Mouse (Mus musculus) midbrain, embryonic 14.5 days (tissue): Measurements from ENCODE around the gene Rnft2. TPM values are rescaled to one million over a fixed set of nuclear protein-coding genes. Genes with fewer than 3 reads are reported as not detected.

ENCODE experiments used
- ATAC-seq: fragments of 200-750 bp; cut with Nextera tagmentation; 2 replicates; pipeline ENCODE4 v1.8.0; 2017; ENCODE audit warnings: moderate number of reproducible peaks, moderate library complexity; ENCODE audit not compliant: low FRiP score, low TSS enrichment
- DNase-seq: peaks from one replicate; pipeline ENCODE4 v3.0.0-alpha.2; 2015
- H3K27ac ChIP-seq: fragments of 300-500 bp; sonication (generic); replicated peaks from 2 replicates; pipeline ENCODE4 v1.5.1; 2014; ENCODE audit warnings: mild to moderate bottlenecking, low read depth, low read length, moderate library complexity
- H3K27me3 ChIP-seq: fragments of 300-500 bp; sonication (generic); 2 replicates; pipeline ENCODE4 v1.6.1; 2014; ENCODE audit warnings: low read length, control low read depth, mixed read lengths; ENCODE audit not compliant: control insufficient read depth, insufficient read depth
- H3K36me3 ChIP-seq: fragments of 300-500 bp; sonication (generic); 2 replicates; pipeline ENCODE4 v1.6.1; 2014; ENCODE audit warnings: low read length, control low read depth; ENCODE audit not compliant: control insufficient read depth, insufficient read depth
- H3K4me1 ChIP-seq: fragments of 300-500 bp; sonication (generic); 2 replicates; pipeline ENCODE4 v1.6.1; 2014; ENCODE audit warnings: mild to moderate bottlenecking, antibody characterized with exemption, low read length, control low read depth; ENCODE audit not compliant: control insufficient read depth, insufficient read depth
- H3K4me2 ChIP-seq: fragments of 300-500 bp; sonication (generic); 2 replicates; pipeline ENCODE4 v1.6.1; 2014; ENCODE audit warnings: mild to moderate bottlenecking, low read length, moderate library complexity
- H3K4me3 ChIP-seq: fragments of 300-500 bp; sonication (generic); replicated peaks from 2 replicates; pipeline ENCODE4 v1.5.1; 2014; ENCODE audit warnings: low read depth, low read length
- H3K9ac ChIP-seq: fragments of 300-500 bp; sonication (generic); replicated peaks from 2 replicates; pipeline ENCODE4 v1.6.1; 2014; ENCODE audit warnings: mild to moderate bottlenecking, low read length, moderate library complexity
- H3K9me3 ChIP-seq: fragments of 300-500 bp; sonication (generic); 2 replicates; pipeline ENCODE4 v1.6.1; 2016; ENCODE audit warnings: low read length, control low read depth, mixed read lengths; ENCODE audit not compliant: control insufficient read depth
- WGBS: fragments of 180-500 bp; shearing (Covaris S2); extraction: QIAGEN DNeasy Blood & Tissue Kit; methylation state at CpG from one replicate; pipeline ENCODE4 v1.1.7; 2014; 5-methylcytosine and 5-hydroxymethylcytosine counted together
- polyA plus RNA-seq: library from polyadenylated mRNA; unstranded; fragments of >200 nt; fragmentation: Nextera tagmentation; extraction: Ambion mirVana; gene quantifications from 2 replicates; pipeline ENCODE4 v1.2.1, GENCODE M21; 2014

The Rnft2 gene
- polyA plus RNA-seq, 1 experiment from 2014 or later = 14.8 TPM

GRCm38 (mm10) chr5:118273446-118273845 is 28.5 kb upstream of the Rnft2 start:
- Histone ChIP-seq H3K36me3 (no peaks in the 10 kb centered on the region), H3K4me3 (no peak overlapping the region), H3K9ac (no peak overlapping the region), H3K4me1 (peaks cover 44% of the 10 kb centered on the region), H3K4me2 (no peak overlapping the region), H3K9me3 (no peaks in the 10 kb centered on the region), H3K27me3 (no peaks in the 10 kb centered on the region), H3K27ac (peak overlapping the region; percentile 63)
- WGBS = 45% methylated on average over 7 of the region's 7 CpGs
- ATAC-seq = no peak
- DNase-seq = no peak

GRCm38 (mm10) chr5:118271449-118272110 is 26.7 kb upstream of the Rnft2 start:
- Histone ChIP-seq H3K27ac (no peak overlapping the region), H3K9me3 (no peaks in the 10 kb centered on the region), H3K27me3 (no peaks in the 10 kb centered on the region), H3K4me2 (no peak overlapping the region), H3K36me3 (no peaks in the 10 kb centered on the region), H3K4me1 (peaks cover 38% of the 10 kb centered on the region), H3K9ac (no peak overlapping the region), H3K4me3 (no peak overlapping the region)
- WGBS = 82% methylated on average over 10 of the region's 10 CpGs
- DNase-seq (no peak), ATAC-seq (no peak)

GRCm38 (mm10) chr5:118268987-118269386 is 24.1 kb upstream of the Rnft2 start:
- Histone ChIP-seq H3K27ac (no peak overlapping the region), H3K9ac (no peak overlapping the region; the same call in 1 of the 2 replicates), H3K4me1 (peaks cover 13% of the 10 kb centered on the region), H3K4me2 (peak overlapping the region; percentile 54), H3K4me3 (peak overlapping the region; percentile 10; the same call in 1 of the 2 replicates), H3K9me3 (no peaks in the 10 kb centered on the region), H3K36me3 (no peaks in the 10 kb centered on the region), H3K27me3 (no peaks in the 10 kb centered on the region)
- ATAC-seq (peak; percentile 75), DNase-seq (peak; percentile 95)
- under 1% methylated on average over 13 of the region's 13 CpGs for WGBS

GRCm38 (mm10) chr5:118266309-118266708 is 21.4 kb upstream of the Rnft2 start:
- Histone ChIP-seq H3K27me3 (no peaks in the 10 kb centered on the region), H3K36me3 (peaks cover 15% of the 10 kb centered on the region), H3K9me3 (no peaks in the 10 kb centered on the region), H3K4me3 (no peak overlapping the region), H3K27ac (no peak overlapping the region), H3K4me1 (no peaks in the 10 kb centered on the region), H3K4me2 (no peak overlapping the region), H3K9ac (no peak overlapping the region)
- ATAC-seq (no peak), DNase-seq (no peak)
- WGBS = 44% methylated on average over 8 of the region's 8 CpGs

- H3K9me3 ChIP-seq = no peaks in the 10 kb centered on the region
- no peak for DNase-seq
- ATAC-seq = no peak
- H3K4me1 ChIP-seq = no peaks in the 10 kb centered on the region
- no peak overlapping the region for H3K4me3 ChIP-seq
- WGBS = 92% methylated on average over 5 of the region's 5 CpGs
- no peak overlapping the region for H3K27ac ChIP-seq
- H3K4me2 ChIP-seq = no peak overlapping the region
- H3K36me3 ChIP-seq = peaks cover 25% of the 10 kb centered on the region
- H3K27me3 ChIP-seq = no peaks in the 10 kb centered on the region
- no peak overlapping the region for H3K9ac ChIP-seq
Observed at GRCm38 (mm10) chr5:118265366-118265765, 20.4 kb upstream of the Rnft2 start.

- no peaks in the 10 kb centered on the region for H3K4me1 ChIP-seq
- H3K27ac ChIP-seq = no peak overlapping the region
- H3K9me3 ChIP-seq = no peaks in the 10 kb centered on the region
- no peak overlapping the region for H3K4me2 ChIP-seq
- H3K36me3 ChIP-seq = peaks cover 36% of the 10 kb centered on the region
- no peak overlapping the region for H3K9ac ChIP-seq
- no peak overlapping the region for H3K4me3 ChIP-seq
- no peaks in the 10 kb centered on the region for H3K27me3 ChIP-seq
- DNase-seq (no peak), ATAC-seq (no peak)
- 80% methylated on average over 9 of the region's 9 CpGs for WGBS
Observed at GRCm38 (mm10) chr5:118264279-118264678, 19.4 kb upstream of the Rnft2 start.

GRCm38 (mm10) chr5:118262418-118262817 is 17.5 kb upstream of the Rnft2 start:
- Histone ChIP-seq H3K4me3 (no peak overlapping the region), H3K9me3 (no peaks in the 10 kb centered on the region), H3K27me3 (no peaks in the 10 kb centered on the region), H3K27ac (no peak overlapping the region), H3K9ac (no peak overlapping the region), H3K4me1 (no peaks in the 10 kb centered on the region), H3K36me3 (peaks cover 52% of the 10 kb centered on the region), H3K4me2 (no peak overlapping the region)
- no peak for ATAC-seq
- WGBS = 95% methylated on average over 8 of the region's 8 CpGs
- DNase-seq = no peak

- Histone ChIP-seq H3K9ac (no peak overlapping the region), H3K4me3 (no peak overlapping the region), H3K27me3 (no peaks in the 10 kb centered on the region), H3K36me3 (peaks cover 64% of the 10 kb centered on the region), H3K4me2 (no peak overlapping the region), H3K4me1 (no peaks in the 10 kb centered on the region), H3K27ac (no peak overlapping the region), H3K9me3 (no peaks in the 10 kb centered on the region)
- 95% methylated on average over 9 of the region's 9 CpGs for WGBS
- no peak for DNase-seq
- no peak for ATAC-seq
Observed at GRCm38 (mm10) chr5:118261181-118261580, 16.3 kb upstream of the Rnft2 start.

GRCm38 (mm10) chr5:118260642-118261041 is 15.7 kb upstream of the Rnft2 start:
- ATAC-seq (no peak), DNase-seq (no peak)
- H3K4me1 ChIP-seq = no peaks in the 10 kb centered on the region
- H3K36me3 ChIP-seq = peaks cover 67% of the 10 kb centered on the region
- no peak overlapping the region for H3K4me2 ChIP-seq
- H3K4me3 ChIP-seq = no peak overlapping the region
- H3K27me3 ChIP-seq = no peaks in the 10 kb centered on the region
- 96% methylated on average over 11 of the region's 11 CpGs for WGBS
- H3K27ac ChIP-seq = no peak overlapping the region
- no peak overlapping the region for H3K9ac ChIP-seq
- no peaks in the 10 kb centered on the region for H3K9me3 ChIP-seq
